Mouse (Mus musculus) liver, adult 2 months (tissue): ENCODE data around the gene Gm20388.

ENCODE experiments used
- CTCF ChIP-seq: fragments of 200-500 bp; IDR thresholded peaks from 2 replicates; pipeline ENCODE4 v1.5.1; 2011; ENCODE audit warnings: low read depth, low read length, control low read depth
- POLR2A ChIP-seq: fragments of 200-500 bp; IDR thresholded peaks from 2 replicates; pipeline ENCODE4 v1.6.1; 2011; ENCODE audit warnings: low read length, control low read depth; ENCODE audit not compliant: insufficient read depth; ENCODE audit errors: extremely low read depth

GRCm38 (mm10) chr8:120926201-120926600 lies 1015.6 kb downstream of the Gm20388 start:
- no peak for TF ChIP-seq CTCF
- TF ChIP-seq POLR2A = no peak
